Comparison of ENCODE assay signal across 12 mouse cellular contexts in genomic region chr5:126107020-126107419, GRCm38 (mm10).
"Had no signal": no experiment of that assay in that cellular context is flagged by ENCODE, and none has a peak within 500 bp of the region (broad histone marks: within the 10 kb centered on the region; RNA-seq: fewer than 3 reads in every experiment).

No protein-coding gene starts in this region.

- DNase-seq: retina, postnatal 1 day; right cerebral cortex, adult 18-20 months; right cerebral cortex, postnatal 14 days; right cerebral cortex, postnatal 25 days; right cerebral cortex, postnatal 4 days; spleen, adult 18-20 months; thymus, adult 18-20 months; thymus, adult 2 months; thymus, postnatal 14 days; thymus, postnatal 25 days; thymus, postnatal 36 days; thymus, postnatal 4 days had no signal
